Comparison of ENCODE assay signal across 8 mouse cellular contexts in genomic region chr1:195130953-195131674, GRCm38 (mm10). TPM values are rescaled to one million over a fixed set of nuclear protein-coding genes. Genes with fewer than 3 reads are reported as not detected.
A peak's percentile ranks its signal among the peaks of the same experiment; 100 is the strongest.
DNase-seq lines count a peak whose midpoint lies in the region; ATAC-seq and TF ChIP-seq lines count a peak whose summit lies in the region.

Gene Cr1l, minus strand, starts transcription at chr1:195131586.

- H3K4me3 ChIP-seq in hindbrain, embryonic 13.5 days = peak within 1 kb of the TSS; percentile 60

- H3K27me3 ChIP-seq in Patski = peaks cover 4% of the 10 kb centered on the region
- no peaks in the 10 kb centered on the region for H3K27me3 ChIP-seq in hindbrain, embryonic 13.5 days

- H3K36me3 ChIP-seq in hindbrain, embryonic 13.5 days = peaks cover 6% of the 10 kb centered on the region; the same call in 1 of the 2 replicates

- CTCF ChIA-PET in Patski (lab: Charles Lee) = interaction anchor here (0.8 to 2.0 kb wide), 8 partner anchors 9 to 171 kb away, joined by 3 to 11 read pairs (median 4); no protein-coding TSS in a partner anchor

- DNase-seq in Patski (ENCODE audit: low read depth, low spot score) = peak; percentile 27
- peak; percentile 82 to 87 for DNase-seq in cerebellum, postnatal 14 days
- peak; percentile 79 to 82 for DNase-seq in frontal cortex, postnatal 14 days (ENCODE audit: low spot score in 2 of 2)
- DNase-seq in layer of hippocampus, postnatal 25 days (ENCODE audit: extremely low spot score in 1 of 2, low spot score in 1 of 2) = peak; percentile 78 to 79
- peak; percentile 91 for DNase-seq in lung, postnatal 25 days (ENCODE audit: low spot score)
- peak; percentile 92 for DNase-seq in retina, embryonic 14.5 days (ENCODE audit: low spot score)
- peak; percentile 93 for DNase-seq in thymus, postnatal 4 days

- no peaks in the 10 kb centered on the region for H3K9me3 ChIP-seq in hindbrain, embryonic 13.5 days

- POLR2A ChIA-PET in Patski (lab: Charles Lee) = interaction anchor here (0.6 to 1.5 kb wide), 3 partner anchors 17 to 138 kb away, joined by 3 read pairs; partner anchors contain the start of gene Cd46

- ATAC-seq in Patski = peak; percentile 96
- ATAC-seq in hindbrain, embryonic 13.5 days (ENCODE audit: low FRiP score) = peak; percentile 100

- peaks cover 15% of the 10 kb centered on the region for H3K4me1 ChIP-seq in hindbrain, embryonic 13.5 days (replicated peaks)

- H3K9ac ChIP-seq in hindbrain, embryonic 13.5 days = peak within 1 kb of the TSS; percentile 79

- H3K4me2 ChIP-seq in hindbrain, embryonic 13.5 days = peak within 1 kb of the TSS; percentile 57

- H3K27ac ChIP-seq in hindbrain, embryonic 13.5 days = peak within 1 kb of the TSS; percentile 93

- TF ChIP-seq CTCF in Patski (IDR thresholded peaks at IDR 0.05) = peak; percentile 86

- in situ Hi-C loops in Patski (cut with MboI; ENCODE audit: low pct_unique_long_range_greater_than_20kb) = no loop called here

- under 1% methylated on average over 31 of the region's 31 CpGs for WGBS in hindbrain, embryonic 13.5 days

RNA-seq across cellular contexts. Expression of gene Cr1l, which starts in this region (rescaled TPM):
- polyA plus RNA-seq in Patski (2021) = 31.4 TPM
- 37.9 and 39.4 TPM in 2 replicates for polyA plus RNA-seq in hindbrain, embryonic 13.5 days (2015; fragmentation: Nextera tagmentation; extraction: Ambion mirVana)
- total RNA-seq in layer of hippocampus, postnatal 25 days (2021) = 10 to 100 TPM; 31.8 to 35.8 TPM

Comparison
In these comparisons a context has a peak if more than half of its experiments do, and no peak if none do; other contexts are left out.
1. Peak in every context shown above with its lines: DNase-seq, ATAC-seq, H3K4me3 ChIP-seq and H3K27ac ChIP-seq.
2. DNase-seq: peak in every context shown above with its lines; median percentile 93 in thymus, postnatal 4 days; 92 in retina, embryonic 14.5 days; 91 in lung, postnatal 25 days; 84 in cerebellum, postnatal 14 days; 80 in frontal cortex, postnatal 14 days; 78 in layer of hippocampus, postnatal 25 days; 27 in Patski.